Mouse (Mus musculus) ES-Bruce4 (cell line): ENCODE measurements at regions not wholly inside any gene's neighbourhood (a gene's known extent, or its start where the extent isn't known, plus 50 kb on each side); places are given as distances from the start of the nearest gene placed in this dataset.

ENCODE experiments used
- H3K27ac ChIP-seq: 2 replicates; pipeline ENCODE4 v1.5.1; 2012; ENCODE audit warnings: low read length, inconsistent platforms; ENCODE audit not compliant: insufficient read depth
- H3K27me3 ChIP-seq: 2 replicates; pipeline ENCODE4 v1.6.1; 2012; ENCODE audit warnings: mild to moderate bottlenecking, low read length, inconsistent platforms; ENCODE audit not compliant: control insufficient read depth, poor library complexity, insufficient read depth, severe bottlenecking
- H3K36me3 ChIP-seq: 2 replicates; pipeline ENCODE4 v1.6.1; 2012; ENCODE audit warnings: inconsistent platforms, mild to moderate bottlenecking, low read length, moderate library complexity; ENCODE audit not compliant: control insufficient read depth, poor library complexity, insufficient read depth, severe bottlenecking
- H3K4me1 ChIP-seq: one replicate; pipeline ENCODE4 v1.8.1; 2011; ENCODE audit warnings: low read length; ENCODE audit not compliant: control insufficient read depth, insufficient read depth
- H3K4me3 ChIP-seq: 2 replicates; pipeline ENCODE4 v1.5.1; 2011; ENCODE audit warnings: low read depth, mild to moderate bottlenecking, low read length
- H3K9ac ChIP-seq: 2 replicates; pipeline ENCODE4 v1.6.1; 2012; ENCODE audit warnings: low read depth, mild to moderate bottlenecking, inconsistent platforms; ENCODE audit not compliant: poor library complexity, severe bottlenecking
- H3K9me3 ChIP-seq: replicated peaks from 2 replicates; pipeline ENCODE4 v1.6.1; 2012; ENCODE audit warnings: mild to moderate bottlenecking, low read length, inconsistent platforms; ENCODE audit not compliant: control insufficient read depth, poor library complexity, insufficient read depth, severe bottlenecking
- CTCF ChIP-seq: IDR thresholded peaks from one replicate; pipeline ENCODE4 v1.8.1; 2011; ENCODE audit warnings: low read depth, low read length
- EP300 ChIP-seq: IDR thresholded peaks from 2 replicates; pipeline ENCODE4 v1.6.1; 2011; ENCODE audit warnings: low read depth, low read length; ENCODE audit not compliant: insufficient read depth
- POLR2A ChIP-seq: IDR thresholded peaks from one replicate; pipeline ENCODE4 v1.8.1; 2011; ENCODE audit warnings: low read length; ENCODE audit not compliant: insufficient read depth

GRCm38 (mm10) chr2:30676833-30677459 lies 82.1 kb downstream of the Cstad start:
- H3K4me1 ChIP-seq = peaks cover 2% of the 10 kb centered on the region
- H3K9ac ChIP-seq = no peak overlapping the region
- peak overlapping the region; percentile 29 for H3K4me3 ChIP-seq
- H3K36me3 ChIP-seq = no peaks in the 10 kb centered on the region
- H3K27me3 ChIP-seq = no peaks in the 10 kb centered on the region
- H3K9me3 ChIP-seq = 0 out of 2 replicates have a peak, but pooled peaks cover 2% of the 10 kb centered on the region
- no peak overlapping the region for H3K27ac ChIP-seq
- TF ChIP-seq POLR2A = no peak
- no peak for TF ChIP-seq CTCF
- no peak for TF ChIP-seq EP300

DNA sequence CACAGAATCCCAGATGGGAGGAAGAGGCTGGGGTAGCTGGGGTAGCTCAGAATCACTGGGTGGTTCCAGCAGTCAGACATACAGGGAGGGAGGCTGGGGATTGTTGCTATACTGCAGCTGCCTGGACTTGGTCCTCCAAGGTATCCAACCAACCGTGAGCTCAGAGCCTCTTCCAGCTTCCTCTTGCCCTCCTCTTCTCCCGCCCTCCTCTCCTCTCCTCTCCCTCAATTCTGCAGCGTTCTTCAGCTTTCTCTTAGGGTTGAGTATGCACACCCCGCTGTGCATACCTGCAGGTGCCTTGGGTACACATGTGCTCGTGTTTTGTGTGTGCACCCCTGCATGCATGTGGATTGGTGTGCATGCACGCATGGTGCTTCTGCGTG lies 81.6 kb downstream of the Cstad start:
- H3K4me3 ChIP-seq = peak overlapping the region; percentile 29
- H3K27ac ChIP-seq = no peak overlapping the region
- 0 out of 2 replicates have a peak, but pooled peaks cover 2% of the 10 kb centered on the region for H3K9me3 ChIP-seq
- no peaks in the 10 kb centered on the region for H3K36me3 ChIP-seq
- no peaks in the 10 kb centered on the region for H3K27me3 ChIP-seq
- TF ChIP-seq CTCF (no peak), EP300 (no peak), POLR2A (no peak)
- peaks cover 2% of the 10 kb centered on the region for H3K4me1 ChIP-seq
- H3K9ac ChIP-seq = no peak overlapping the region

DNA sequence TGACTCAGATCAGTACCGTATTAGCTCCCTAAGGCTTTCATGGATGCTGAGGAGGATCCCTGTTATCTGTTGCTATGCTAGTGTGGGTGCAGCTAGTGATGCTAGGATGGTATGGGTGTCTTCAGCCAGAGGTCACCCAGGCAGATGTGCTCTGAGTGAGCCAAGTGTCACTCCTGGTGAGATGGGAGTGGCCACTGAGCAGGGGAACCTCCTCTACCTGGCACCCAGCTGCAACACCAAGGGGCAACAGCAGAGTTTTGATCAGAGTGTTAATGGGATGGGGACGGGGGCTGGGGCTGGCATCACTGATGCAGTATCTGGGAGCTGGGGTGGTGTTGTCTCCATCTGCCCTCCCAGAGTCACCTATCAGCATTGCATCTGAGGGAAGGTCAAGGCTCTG lies 81.0 kb downstream of the Cstad start:
- H3K27me3 ChIP-seq = no peaks in the 10 kb centered on the region
- H3K4me1 ChIP-seq = peaks cover 2% of the 10 kb centered on the region
- H3K27ac ChIP-seq = no peak overlapping the region
- no peaks in the 10 kb centered on the region for H3K36me3 ChIP-seq
- H3K4me3 ChIP-seq = no peak overlapping the region
- no peak for TF ChIP-seq EP300
- no peak for TF ChIP-seq POLR2A
- no peak for TF ChIP-seq CTCF
- no peak overlapping the region for H3K9ac ChIP-seq
- H3K9me3 ChIP-seq = 0 out of 2 replicates have a peak, but pooled peaks cover 2% of the 10 kb centered on the region

DNA sequence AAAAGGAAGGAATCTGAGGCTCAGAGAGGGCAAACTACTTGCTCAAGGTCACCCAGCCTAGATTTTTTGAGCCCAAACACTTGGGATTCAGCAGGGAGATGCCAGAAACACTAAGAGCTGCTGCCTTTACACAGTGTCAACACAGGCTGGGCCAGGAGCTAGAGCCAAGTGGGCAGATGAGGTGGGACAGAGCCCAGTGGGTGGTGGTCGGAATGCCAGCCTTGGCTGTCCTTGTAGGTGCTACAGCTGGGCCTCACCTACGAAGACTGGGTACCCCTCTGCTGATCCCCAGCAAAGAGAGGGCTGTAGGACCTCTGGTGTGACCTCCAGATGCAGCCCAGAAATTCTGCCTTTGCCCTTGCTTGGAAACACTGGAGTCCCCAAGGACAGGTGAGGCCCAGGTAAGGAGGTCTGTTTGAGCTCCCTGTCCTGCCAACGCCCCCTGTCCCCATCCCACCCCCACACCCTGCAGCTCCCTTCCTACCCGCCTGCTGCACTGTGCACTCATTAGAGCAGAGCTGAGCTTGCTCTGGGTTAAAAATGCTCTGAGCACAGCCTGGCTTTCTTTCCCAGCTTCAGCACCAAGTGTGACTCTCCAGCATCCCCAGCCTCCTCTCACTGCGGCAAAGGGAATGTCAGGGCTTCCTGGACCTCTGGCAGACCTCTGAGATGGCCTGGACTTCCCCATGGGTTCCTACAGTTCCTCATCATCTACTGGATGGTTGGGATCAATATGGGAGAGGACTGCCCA lies 76.2 kb downstream of the Cstad start:
- Histone ChIP-seq H3K9me3 (no peaks in the 10 kb centered on the region), H3K27ac (no peak overlapping the region), H3K9ac (no peak overlapping the region), H3K4me1 (no peaks in the 10 kb centered on the region), H3K36me3 (no peaks in the 10 kb centered on the region), H3K27me3 (no peaks in the 10 kb centered on the region), H3K4me3 (no peak overlapping the region)
- TF ChIP-seq POLR2A = no peak
- no peak for TF ChIP-seq EP300
- no peak for TF ChIP-seq CTCF

DNA sequence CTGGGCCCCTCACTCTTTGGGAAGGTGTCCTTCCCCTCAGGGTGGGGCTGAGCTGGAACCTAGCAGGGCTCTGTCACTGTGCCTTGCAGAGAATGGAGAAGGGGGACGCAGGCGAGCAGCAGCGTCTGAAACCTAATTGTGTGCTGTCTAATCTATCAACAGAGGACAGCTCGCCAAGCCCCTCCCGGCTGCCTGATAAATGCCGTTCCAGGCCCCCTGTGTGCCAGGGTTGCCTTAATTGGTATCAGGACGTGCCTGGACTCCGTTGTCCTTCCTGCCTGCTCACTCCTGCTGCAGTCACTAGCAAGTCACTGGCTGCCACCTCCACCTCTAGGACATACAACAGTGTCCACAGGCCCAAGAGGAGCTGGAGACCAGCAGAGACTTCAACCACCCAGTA lies 72.6 kb downstream of the Cstad start:
- H3K4me3 ChIP-seq = no peak overlapping the region
- H3K4me1 ChIP-seq = no peaks in the 10 kb centered on the region
- TF ChIP-seq EP300 = no peak
- no peak for TF ChIP-seq POLR2A
- no peak for TF ChIP-seq CTCF
- no peaks in the 10 kb centered on the region for H3K9me3 ChIP-seq
- H3K27me3 ChIP-seq = no peaks in the 10 kb centered on the region
- H3K9ac ChIP-seq = no peak overlapping the region
- H3K27ac ChIP-seq = no peak overlapping the region
- no peaks in the 10 kb centered on the region for H3K36me3 ChIP-seq

DNA sequence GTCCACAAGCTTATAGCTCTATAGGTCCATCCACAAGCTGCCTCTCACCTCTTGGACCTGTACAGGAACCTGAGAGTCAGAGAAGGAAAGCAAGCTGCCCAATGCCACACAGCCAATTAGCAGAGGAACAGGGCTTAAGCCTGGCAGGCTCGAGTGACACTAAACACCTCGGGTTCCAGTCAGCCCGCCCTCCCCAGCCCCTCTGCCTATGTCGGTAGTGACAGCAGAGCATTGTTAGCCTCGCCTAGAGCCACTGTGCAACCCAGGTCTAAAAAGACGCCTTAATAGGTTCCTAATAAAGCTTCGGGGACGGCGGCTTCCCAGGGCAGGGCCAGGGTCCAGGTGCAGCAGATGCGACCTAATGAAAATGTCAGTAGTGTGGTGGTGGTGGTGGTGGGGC lies 66.3 kb downstream of the Cstad start:
- H3K4me1 ChIP-seq = peaks cover 3% of the 10 kb centered on the region
- TF ChIP-seq EP300 (no peak), CTCF (no peak), POLR2A (no peak)
- H3K4me3 ChIP-seq = no peak overlapping the region
- no peaks in the 10 kb centered on the region for H3K9me3 ChIP-seq
- no peak overlapping the region for H3K9ac ChIP-seq
- no peaks in the 10 kb centered on the region for H3K36me3 ChIP-seq
- no peaks in the 10 kb centered on the region for H3K27me3 ChIP-seq
- no peak overlapping the region for H3K27ac ChIP-seq
